Mouse (Mus musculus): ENCODE results near the gene Dgkd. TPM values are rescaled to one million over a fixed set of nuclear protein-coding genes. Genes with fewer than 3 reads are reported as not detected.

Gene Dgkd
- polyA plus RNA-seq, 1 experiment: 47.1 TPM

DNA sequence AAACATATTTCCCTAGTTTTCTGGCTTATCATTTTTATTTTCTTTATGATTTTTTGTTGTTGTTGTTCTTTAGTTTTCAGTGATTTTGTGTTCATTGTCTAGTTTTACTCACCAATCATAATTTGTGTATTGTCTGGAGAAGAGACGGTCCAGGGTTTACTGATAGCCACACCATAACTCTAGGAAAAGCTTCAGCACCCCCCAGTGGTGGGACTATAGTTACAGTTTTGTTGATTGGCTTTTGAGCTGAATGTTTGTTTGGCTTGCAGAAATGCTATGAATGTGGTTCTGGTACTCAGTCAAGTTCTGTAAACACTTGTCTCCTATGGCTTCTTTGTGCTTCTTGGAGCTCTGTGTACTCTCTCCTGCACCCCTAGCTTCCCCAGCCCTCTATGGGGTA, 69.6 kb downstream of the Dgkd start:
- 48% methylated on average over 1 of the region's 1 CpGs for WGBS
- TF ChIP-seq POLR2A (IDR thresholded peaks at IDR 0.05; ENCODE audit: low read depth, low read length): no peak
- TF ChIP-seq CTCF (IDR thresholded peaks at IDR 0.05; ENCODE audit: extremely low read depth, insufficient read length, insufficient replicate concordance, low read depth, low read length): no peak
- Histone ChIP-seq H3K4me1 (ENCODE audit: control insufficient read depth, insufficient read depth, insufficient read length, low read length) (no peaks in the 10 kb centered on the region), H3K27ac (ENCODE audit: insufficient read depth, low read depth, low read length) (no peak overlapping the region), H3K4me3 (ENCODE audit: low read depth, low read length) (no peak overlapping the region), H3K27me3 (ENCODE audit: control insufficient read depth, insufficient read depth, low read length) (no peaks in the 10 kb centered on the region), H3K36me3 (ENCODE audit: control insufficient read depth, insufficient read depth, low read length) (peaks cover 89% of the 10 kb centered on the region)

DNA sequence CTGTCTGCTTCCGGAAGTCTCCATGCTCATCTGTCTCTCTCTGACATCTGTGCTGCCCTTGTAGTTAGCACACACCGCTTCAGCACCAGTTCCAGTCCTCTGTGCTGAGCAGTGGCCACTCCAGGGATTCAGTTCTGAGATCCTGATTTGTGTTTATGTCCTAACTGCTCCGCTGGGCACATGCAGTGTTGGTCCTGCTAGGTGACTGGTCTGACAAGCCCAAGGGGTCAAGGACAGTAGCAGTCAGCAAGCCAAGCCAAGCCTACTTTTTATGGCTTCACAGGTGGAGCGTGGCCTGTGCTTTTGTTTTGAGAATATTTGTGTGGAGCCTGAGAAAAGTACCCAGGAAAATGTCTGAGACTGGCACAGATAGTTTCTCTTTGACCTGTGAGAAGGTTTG, 71.8 kb downstream of the Dgkd start:
- Histone ChIP-seq H3K4me3 (ENCODE audit: low read depth, low read length) (no peak overlapping the region), H3K36me3 (ENCODE audit: control insufficient read depth, insufficient read depth, low read length) (peaks cover 87% of the 10 kb centered on the region), H3K27me3 (ENCODE audit: control insufficient read depth, insufficient read depth, low read length) (no peaks in the 10 kb centered on the region), H3K4me1 (ENCODE audit: control insufficient read depth, insufficient read depth, insufficient read length, low read length) (no peaks in the 10 kb centered on the region), H3K27ac (ENCODE audit: insufficient read depth, low read depth, low read length) (no peak overlapping the region)
- no peak for TF ChIP-seq POLR2A (IDR thresholded peaks at IDR 0.05; ENCODE audit: low read depth, low read length)
- no peak for TF ChIP-seq CTCF (IDR thresholded peaks at IDR 0.05; ENCODE audit: extremely low read depth, insufficient read length, insufficient replicate concordance, low read depth, low read length)
- WGBS: 69% methylated on average over 4 of the region's 4 CpGs

DNA sequence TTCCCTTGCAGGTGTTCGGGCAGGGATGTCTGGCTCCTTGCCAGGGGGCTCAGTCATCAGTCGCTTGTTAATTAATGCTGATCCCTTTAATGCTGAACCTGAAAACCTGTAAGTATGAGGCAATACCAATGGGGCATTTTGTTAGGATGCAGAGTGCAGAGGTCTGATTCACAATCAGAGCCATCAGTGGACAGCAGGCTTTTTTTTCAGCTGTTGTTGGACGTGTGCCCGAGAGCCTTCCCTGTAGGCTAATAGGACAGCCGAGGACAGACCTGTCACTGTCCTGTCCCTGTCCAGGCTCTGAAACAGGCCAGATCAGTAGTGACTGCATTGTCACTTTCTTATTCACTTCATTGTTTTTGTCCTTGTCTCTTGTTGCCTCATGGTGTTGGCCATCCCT, 76.6 kb downstream of the Dgkd start:
- Histone ChIP-seq H3K4me3 (ENCODE audit: low read depth, low read length) (no peak overlapping the region), H3K36me3 (ENCODE audit: control insufficient read depth, insufficient read depth, low read length) (peaks cover 87% of the 10 kb centered on the region)

GRCm38 (mm10) chr1:87933051-87933450, 80.0 kb downstream of the Dgkd start:
- H3K4me1 ChIP-seq (ENCODE audit: control insufficient read depth, insufficient read depth, insufficient read length, low read length): no peaks in the 10 kb centered on the region
- 73% methylated on average over 5 of the region's 5 CpGs for WGBS
- no peaks in the 10 kb centered on the region for H3K27me3 ChIP-seq (ENCODE audit: control insufficient read depth, insufficient read depth, low read length)
- TF ChIP-seq CTCF (IDR thresholded peaks at IDR 0.05; ENCODE audit: extremely low read depth, insufficient read length, insufficient replicate concordance, low read depth, low read length) (no peak), POLR2A (IDR thresholded peaks at IDR 0.05; ENCODE audit: low read depth, low read length) (no peak)
- peaks cover 86% of the 10 kb centered on the region for H3K36me3 ChIP-seq (ENCODE audit: control insufficient read depth, insufficient read depth, low read length)
- H3K27ac ChIP-seq (ENCODE audit: insufficient read depth, low read depth, low read length): no peak overlapping the region
- H3K4me3 ChIP-seq (ENCODE audit: low read depth, low read length): no peak overlapping the region

More for the DNA sequence above, 76.6 kb downstream of the Dgkd start:
- no peak for TF ChIP-seq CTCF (IDR thresholded peaks at IDR 0.05; ENCODE audit: extremely low read depth, insufficient read length, insufficient replicate concordance, low read depth, low read length)
- TF ChIP-seq POLR2A (IDR thresholded peaks at IDR 0.05; ENCODE audit: low read depth, low read length): no peak
- H3K4me1 ChIP-seq (ENCODE audit: control insufficient read depth, insufficient read depth, insufficient read length, low read length): no peaks in the 10 kb centered on the region
- H3K27ac ChIP-seq (ENCODE audit: insufficient read depth, low read depth, low read length): no peak overlapping the region
- H3K27me3 ChIP-seq (ENCODE audit: control insufficient read depth, insufficient read depth, low read length): no peaks in the 10 kb centered on the region
- WGBS: 60% methylated on average over 5 of the region's 5 CpGs

DNA sequence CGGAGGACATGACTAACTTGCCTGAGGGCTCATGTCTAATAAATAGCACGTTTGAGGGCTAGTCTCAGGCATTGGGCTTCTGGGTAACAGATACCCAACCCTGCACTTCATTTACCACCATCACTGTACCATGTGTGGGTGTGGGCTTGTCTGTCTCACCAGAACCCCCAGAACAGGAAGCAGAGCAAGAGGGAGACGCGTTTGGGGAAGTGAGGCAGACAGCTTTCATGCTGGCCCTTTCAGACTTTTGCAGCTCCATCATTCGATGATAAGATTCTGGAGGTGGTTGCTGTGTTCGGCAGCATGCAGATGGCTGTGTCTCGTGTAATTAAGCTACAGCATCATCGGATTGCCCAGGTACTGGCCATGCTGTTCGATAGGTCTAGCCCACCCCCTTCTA, 82.0 kb downstream of the Dgkd start:
- 82% methylated on average over 9 of the region's 9 CpGs for WGBS

GRCm38 (mm10) chr1:87935546-87935945, 82.5 kb downstream of the Dgkd start:
- H3K4me3 ChIP-seq (ENCODE audit: low read depth, low read length): no peak overlapping the region
- TF ChIP-seq CTCF (IDR thresholded peaks at IDR 0.05; ENCODE audit: extremely low read depth, insufficient read length, insufficient replicate concordance, low read depth, low read length) (no peak), POLR2A (IDR thresholded peaks at IDR 0.05; ENCODE audit: low read depth, low read length) (no peak)
- H3K36me3 ChIP-seq (ENCODE audit: control insufficient read depth, insufficient read depth, low read length): peaks cover 89% of the 10 kb centered on the region
- no peaks in the 10 kb centered on the region for H3K4me1 ChIP-seq (ENCODE audit: control insufficient read depth, insufficient read depth, insufficient read length, low read length)
- H3K27me3 ChIP-seq (ENCODE audit: control insufficient read depth, insufficient read depth, low read length): no peaks in the 10 kb centered on the region
- 87% methylated on average over 2 of the region's 2 CpGs for WGBS
- H3K27ac ChIP-seq (ENCODE audit: insufficient read depth, low read depth, low read length): no peak overlapping the region

More for the DNA sequence above, 82.0 kb downstream of the Dgkd start:
- peaks cover 89% of the 10 kb centered on the region for H3K36me3 ChIP-seq (ENCODE audit: control insufficient read depth, insufficient read depth, low read length)
- TF ChIP-seq POLR2A (IDR thresholded peaks at IDR 0.05; ENCODE audit: low read depth, low read length) (no peak), CTCF (IDR thresholded peaks at IDR 0.05; ENCODE audit: extremely low read depth, insufficient read length, insufficient replicate concordance, low read depth, low read length) (no peak)
- H3K27me3 ChIP-seq (ENCODE audit: control insufficient read depth, insufficient read depth, low read length): no peaks in the 10 kb centered on the region
- H3K4me1 ChIP-seq (ENCODE audit: control insufficient read depth, insufficient read depth, insufficient read length, low read length): no peaks in the 10 kb centered on the region
- H3K27ac ChIP-seq (ENCODE audit: insufficient read depth, low read depth, low read length): no peak overlapping the region
- no peak overlapping the region for H3K4me3 ChIP-seq (ENCODE audit: low read depth, low read length)

GRCm38 (mm10) chr1:87936075-87936474, 83.0 kb downstream of the Dgkd start:
- TF ChIP-seq POLR2A (IDR thresholded peaks at IDR 0.05; ENCODE audit: low read depth, low read length) (no peak), CTCF (IDR thresholded peaks at IDR 0.05; ENCODE audit: extremely low read depth, insufficient read length, insufficient replicate concordance, low read depth, low read length) (no peak)
- peaks cover 91% of the 10 kb centered on the region for H3K36me3 ChIP-seq (ENCODE audit: control insufficient read depth, insufficient read depth, low read length)
- H3K27ac ChIP-seq (ENCODE audit: insufficient read depth, low read depth, low read length): no peak overlapping the region
- WGBS: 88% methylated on average over 7 of the region's 7 CpGs
- no peaks in the 10 kb centered on the region for H3K27me3 ChIP-seq (ENCODE audit: control insufficient read depth, insufficient read depth, low read length)
- no peak overlapping the region for H3K4me3 ChIP-seq (ENCODE audit: low read depth, low read length)
- H3K4me1 ChIP-seq (ENCODE audit: control insufficient read depth, insufficient read depth, insufficient read length, low read length): no peaks in the 10 kb centered on the region

- Histone ChIP-seq H3K27me3 (ENCODE audit: control insufficient read depth, insufficient read depth, low read length) (no peaks in the 10 kb centered on the region), H3K36me3 (ENCODE audit: control insufficient read depth, insufficient read depth, low read length) (peaks cover 93% of the 10 kb centered on the region), H3K27ac (ENCODE audit: insufficient read depth, low read depth, low read length) (no peak overlapping the region), H3K4me3 (ENCODE audit: low read depth, low read length) (no peak overlapping the region), H3K4me1 (ENCODE audit: control insufficient read depth, insufficient read depth, insufficient read length, low read length) (no peaks in the 10 kb centered on the region)
- TF ChIP-seq POLR2A (IDR thresholded peaks at IDR 0.05; ENCODE audit: low read depth, low read length): no peak
- TF ChIP-seq CTCF (IDR thresholded peaks at IDR 0.05; ENCODE audit: extremely low read depth, insufficient read length, insufficient replicate concordance, low read depth, low read length): no peak
- 47% methylated on average over 2 of the region's 2 CpGs for WGBS
Observed at GRCm38 (mm10) chr1:87936516-87936915, 83.4 kb downstream of the Dgkd start.

Data from small intestine, adult 2 months (tissue).